Mouse (Mus musculus) heart, adult 2 months (tissue): ENCODE data around the gene Nsd2. TPM values are rescaled to one million over a fixed set of nuclear protein-coding genes. Genes with fewer than 3 reads are reported as not detected.
"Not testable (repeated sequence)": the region's sequence is repeated elsewhere in the genome, so short reads cannot be mapped to it uniquely, and the experiment has no call there.

Source experiments
- DNase-seq, 2 experiments: peaks; one replicate each; pipeline ENCODE4 v3.0.0; 2021
- H3K27ac ChIP-seq: fragments of 200-600 bp; 2 replicates; pipeline ENCODE4 v1.8.1; 2022
- H3K27me3 ChIP-seq: fragments of 200-500 bp; 2 replicates; pipeline ENCODE4 v1.6.1; 2012; ENCODE audit warnings: mild to moderate bottlenecking, low read length, inconsistent platforms, mixed read lengths; ENCODE audit not compliant: control insufficient read depth, insufficient read depth
- H3K36me3 ChIP-seq: fragments of 200-500 bp; 2 replicates; pipeline ENCODE4 v1.6.1; 2012; ENCODE audit warnings: low read length, inconsistent platforms; ENCODE audit not compliant: control insufficient read depth, insufficient read depth
- H3K4me1 ChIP-seq: fragments of 200-500 bp; 2 replicates; pipeline ENCODE4 v1.6.1; 2011; ENCODE audit warnings: low read length; ENCODE audit not compliant: control insufficient read depth, insufficient read depth
- H3K4me3 ChIP-seq: fragments of 200-600 bp; 2 replicates; pipeline ENCODE4 v1.8.1; 2022
- H3K79me2 ChIP-seq: fragments of 200-500 bp; replicated peaks from 2 replicates; pipeline ENCODE4 v1.6.1; 2012; ENCODE audit warnings: mild to moderate bottlenecking, inconsistent platforms, low read length, moderate library complexity, mixed read lengths; ENCODE audit not compliant: control insufficient read depth, insufficient read depth
- H3K9ac ChIP-seq: fragments of 200-500 bp; 2 replicates; pipeline ENCODE4 v1.6.1; 2012; ENCODE audit warnings: low read depth, mild to moderate bottlenecking, control low read depth, inconsistent platforms, low read length, mixed read lengths
- CTCF ChIP-seq: fragments of 200-600 bp; IDR thresholded peaks from 2 replicates; pipeline ENCODE4 v1.8.1; 2022; ENCODE audit warnings: antibody characterized with exemption, mild to moderate bottlenecking, moderate library complexity
- EP300 ChIP-seq: fragments of 200-500 bp; IDR thresholded peaks from 2 replicates; pipeline ENCODE4 v1.6.1; 2011; ENCODE audit warnings: low read depth, low read length, control low read depth; ENCODE audit not compliant: insufficient read depth
- POLR2A ChIP-seq: fragments of 200-500 bp; IDR thresholded peaks from 2 replicates; pipeline ENCODE4 v1.6.1; 2011; ENCODE audit warnings: mild to moderate bottlenecking, low read depth, low read length, control low read depth; ENCODE audit not compliant: insufficient read depth
- WGBS: fragments of 180-500 bp; shearing (Covaris S2); methylation state at CpG from one replicate; pipeline ENCODE4 v1.1.7; 2018; 5-methylcytosine and 5-hydroxymethylcytosine counted together
- intact Hi-C: fragments of 180-260 bp; cut with DNase I; formaldehyde crosslinking; loops from one replicate; pipeline ENCODE4 v1.15.1; 2025
- polyA plus RNA-seq: library from polyadenylated mRNA; depleted of rRNA; stranded (reverse); fragments of >200 nt; gene quantifications from 2 replicates; pipeline ENCODE4 v1.2.3, GENCODE M21; 2012
- total RNA-seq, 2 experiments: library from RNA; stranded (reverse); gene quantifications; 2 replicates each; pipeline ENCODE4 v1.2.3; 2021

Nsd2 gene
- total and polyA plus RNA-seq, 3 experiments: 3.0 to 27.6 (median 25.8) TPM

- no peak overlapping the region for H3K4me3 ChIP-seq
- no peaks in the 10 kb centered on the region for H3K79me2 ChIP-seq
- H3K36me3 ChIP-seq: no peaks in the 10 kb centered on the region
- H3K4me1 ChIP-seq: no peaks in the 10 kb centered on the region
- no peak overlapping the region for H3K27ac ChIP-seq
- WGBS: 70% methylated on average over 3 of the region's 3 CpGs
- H3K27me3 ChIP-seq: no peaks in the 10 kb centered on the region
- no peak for DNase-seq
- no peak overlapping the region for H3K9ac ChIP-seq
- TF ChIP-seq EP300 (no peak), CTCF (no peak), POLR2A (no peak)
- intact Hi-C loops: no loop called here
Observed at GRCm38 (mm10) chr5:33901278-33901677, 80.8 kb downstream of the Nsd2 start.

DNA sequence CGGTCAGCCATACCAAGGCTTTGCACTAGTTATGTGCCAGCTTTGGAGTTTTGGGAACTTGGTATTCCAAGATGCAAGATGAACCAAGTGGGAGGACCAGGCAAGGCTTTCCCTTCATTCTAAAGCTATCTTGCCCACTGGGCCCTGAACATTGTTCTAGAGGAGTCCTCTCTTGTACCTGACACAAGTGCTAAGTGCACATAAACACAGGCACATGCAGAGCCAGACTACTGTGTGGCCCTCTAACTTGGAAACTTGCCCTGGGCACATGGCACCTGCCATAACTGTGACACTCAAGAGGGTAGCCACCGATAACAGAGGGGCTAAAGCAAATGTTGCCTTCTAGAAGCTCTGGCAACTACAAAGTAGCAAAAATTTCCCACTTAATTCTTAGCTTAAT, 82.2 kb downstream of the Nsd2 start:
- WGBS: 69% methylated on average over 2 of the region's 2 CpGs
- no peak overlapping the region for H3K4me3 ChIP-seq
- intact Hi-C loops: no loop called here
- no peak overlapping the region for H3K27ac ChIP-seq
- TF ChIP-seq POLR2A (no peak), EP300 (no peak), CTCF (no peak)
- H3K9ac ChIP-seq: no peak overlapping the region
- no peak for DNase-seq
- H3K79me2 ChIP-seq: no peaks in the 10 kb centered on the region
- no peaks in the 10 kb centered on the region for H3K27me3 ChIP-seq
- H3K4me1 ChIP-seq: no peaks in the 10 kb centered on the region
- no peaks in the 10 kb centered on the region for H3K36me3 ChIP-seq

- H3K27me3 ChIP-seq: no peaks in the 10 kb centered on the region
- H3K9ac ChIP-seq: no peak overlapping the region
- H3K79me2 ChIP-seq: no peaks in the 10 kb centered on the region
- no peaks in the 10 kb centered on the region for H3K36me3 ChIP-seq
- 88% methylated on average over 9 of the region's 9 CpGs for WGBS
- H3K4me1 ChIP-seq: no peaks in the 10 kb centered on the region
- intact Hi-C loops: no loop called here
- no peak overlapping the region for H3K27ac ChIP-seq
- no peak for DNase-seq
- TF ChIP-seq EP300: no peak
- TF ChIP-seq POLR2A: no peak
- no peak for TF ChIP-seq CTCF
- no peak overlapping the region for H3K4me3 ChIP-seq
Observed at GRCm38 (mm10) chr5:33903176-33903575, 82.7 kb downstream of the Nsd2 start.

- DNase-seq, H3K27ac ChIP-seq, H3K9ac ChIP-seq, H3K4me1 ChIP-seq, H3K4me3 ChIP-seq, intact Hi-C loops, H3K79me2 ChIP-seq, H3K36me3 ChIP-seq, H3K27me3 ChIP-seq: not testable (repeated sequence)
Observed at GRCm38 (mm10) chr5:33915031-33915430, 94.5 kb downstream of the Nsd2 start.

DNA sequence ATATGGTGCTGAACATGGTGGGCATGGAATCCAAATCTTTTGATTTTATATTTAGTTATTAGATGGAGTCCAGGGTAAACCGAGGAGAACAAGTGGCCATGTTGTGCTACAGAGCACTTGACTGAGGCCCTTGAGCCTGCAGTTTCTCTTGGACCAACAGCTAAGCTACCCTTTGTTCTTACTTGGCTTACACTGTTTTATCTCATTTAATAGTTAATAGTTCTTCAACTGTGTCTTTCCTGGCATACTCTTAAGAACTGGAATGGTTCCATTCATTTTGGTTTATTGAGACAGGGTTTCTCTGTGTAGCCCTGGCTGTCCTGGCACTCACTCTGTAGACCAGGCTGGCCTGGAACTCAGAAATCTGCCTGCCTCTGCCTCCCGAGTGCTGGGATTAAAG, 96.1 kb downstream of the Nsd2 start:
- not testable (repeated sequence) for H3K36me3 ChIP-seq

GRCm38 (mm10) chr5:33919466-33919865, 98.9 kb downstream of the Nsd2 start:
- H3K36me3 ChIP-seq: peaks cover 6% of the 10 kb centered on the region
- peaks cover 15% of the 10 kb centered on the region for H3K4me1 ChIP-seq
- 68% methylated on average over 1 of the region's 1 CpGs for WGBS
- H3K27me3 ChIP-seq: no peaks in the 10 kb centered on the region
- no peak overlapping the region for H3K27ac ChIP-seq
- TF ChIP-seq CTCF (no peak), EP300 (no peak), POLR2A (no peak)
- peaks cover 4% of the 10 kb centered on the region for H3K79me2 ChIP-seq
- intact Hi-C loops: no loop called here
- H3K9ac ChIP-seq: no peak overlapping the region
- DNase-seq: no peak
- H3K4me3 ChIP-seq: no peak overlapping the region

More for the DNA sequence above, 96.1 kb downstream of the Nsd2 start:
- 97% methylated on average over 2 of the region's 2 CpGs for WGBS
- H3K27me3 ChIP-seq, intact Hi-C loops, H3K4me1 ChIP-seq, H3K79me2 ChIP-seq, H3K4me3 ChIP-seq, H3K9ac ChIP-seq, H3K27ac ChIP-seq, DNase-seq: not testable (repeated sequence)

DNA sequence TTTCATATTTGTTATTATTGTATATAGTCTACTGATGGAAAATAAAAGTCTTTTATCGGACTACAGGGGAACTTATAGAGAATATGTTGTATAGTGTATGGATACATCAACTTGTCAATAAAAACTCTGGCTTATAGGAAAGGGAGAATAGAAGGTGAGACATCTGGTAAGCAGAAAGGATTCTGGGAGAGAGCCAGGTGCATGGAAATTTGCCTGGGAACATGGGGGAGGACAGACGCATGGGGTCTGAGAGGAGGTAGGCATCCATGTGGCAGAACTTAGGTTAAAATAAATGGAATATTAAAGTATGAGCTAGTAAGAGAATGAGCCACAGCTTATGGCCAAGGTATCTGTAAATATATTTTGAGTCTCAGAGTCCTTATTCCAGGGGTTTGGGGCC, 99.5 kb downstream of the Nsd2 start:
- H3K9ac ChIP-seq: no peak overlapping the region
- H3K4me1 ChIP-seq: peaks cover 15% of the 10 kb centered on the region
- H3K27me3 ChIP-seq: no peaks in the 10 kb centered on the region
- TF ChIP-seq CTCF (no peak), EP300 (no peak), POLR2A (no peak)
- peaks cover 4% of the 10 kb centered on the region for H3K79me2 ChIP-seq
- no peak for DNase-seq
- no peak overlapping the region for H3K27ac ChIP-seq
- WGBS: 94% methylated on average over 2 of the region's 2 CpGs
- H3K4me3 ChIP-seq: no peak overlapping the region
- H3K36me3 ChIP-seq: peaks cover 6% of the 10 kb centered on the region
- intact Hi-C loops: no loop called here
